ENCODE assay signal across 31 mouse cellular contexts in the genomic region with DNA sequence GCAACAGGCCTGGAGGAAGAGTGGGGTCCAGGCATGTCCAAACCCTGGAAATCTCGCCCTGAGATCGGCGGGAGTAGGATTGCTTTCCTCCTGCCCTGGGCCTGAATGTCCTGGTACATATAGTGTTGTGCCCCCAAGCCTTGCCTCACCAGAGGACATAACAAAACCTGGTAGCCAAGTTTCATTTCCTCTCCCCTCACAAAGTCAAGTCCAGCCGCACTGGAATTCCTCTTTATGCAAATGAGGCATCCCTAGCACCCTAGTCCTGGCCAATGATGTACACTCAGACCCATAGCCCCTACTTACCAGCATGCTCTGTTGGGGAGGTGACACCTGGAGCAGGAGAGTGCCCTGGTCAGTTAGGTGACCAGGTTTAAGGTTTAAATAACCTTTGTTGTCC. TPM values are rescaled to one million over a fixed set of nuclear protein-coding genes. Genes with fewer than 3 reads are reported as not detected.
"Had no signal": no experiment of that assay in that cellular context is flagged by ENCODE, and none has a peak within 500 bp of the region (broad histone marks: within the 10 kb centered on the region; RNA-seq: fewer than 3 reads in every experiment).

No protein-coding gene starts in this region.

- H3K4me2 ChIP-seq: kidney, embryonic 15.5 days; limb, embryonic 13.5 days; liver, embryonic 13.5 days; lung, embryonic 15.5 days; midbrain, embryonic 13.5 days; neural tube, embryonic 13.5 days had no signal

- H3K27ac ChIP-seq: kidney, embryonic 15.5 days; limb, embryonic 10.5 days; limb, embryonic 13.5 days; liver, embryonic 13.5 days; lung, embryonic 15.5 days; midbrain, embryonic 10.5 days; midbrain, embryonic 13.5 days; neural tube, embryonic 13.5 days had no signal

- DNase-seq: kidney, adult 11 months; kidney, adult 8-10 months; kidney, postnatal 14 days; kidney, postnatal 4 days; liver; liver, embryonic 13.5 days; lung, postnatal 10 days; lung, postnatal 36 days; thymus, adult 18-20 months; thymus, postnatal 14 days; thymus, postnatal 4 days had no signal

- ATAC-seq: midbrain, embryonic 13.5 days had no signal

- H3K9me3 ChIP-seq: kidney, embryonic 15.5 days; limb, embryonic 10.5 days; limb, embryonic 13.5 days; liver, embryonic 13.5 days; lung, embryonic 15.5 days; midbrain, embryonic 10.5 days; midbrain, embryonic 13.5 days; neural tube, embryonic 13.5 days had no signal

- H3K9ac ChIP-seq: kidney, embryonic 15.5 days; limb, embryonic 13.5 days; liver, embryonic 13.5 days; lung, embryonic 15.5 days; midbrain, embryonic 13.5 days; neural tube, embryonic 13.5 days had no signal

- H3K36me3 ChIP-seq: kidney, embryonic 15.5 days; limb, embryonic 10.5 days; limb, embryonic 13.5 days; liver, embryonic 13.5 days; lung, embryonic 15.5 days; midbrain, embryonic 10.5 days; midbrain, embryonic 13.5 days; neural tube, embryonic 13.5 days had no signal

- H3K4me3 ChIP-seq: kidney, embryonic 15.5 days; limb, embryonic 10.5 days; limb, embryonic 13.5 days; liver, embryonic 13.5 days; lung, embryonic 15.5 days; midbrain, embryonic 10.5 days; midbrain, embryonic 13.5 days; myocyte; neural tube, embryonic 13.5 days had no signal

RNA-seq across cellular contexts. Expression of gene Gm10160, which starts 0.6 kb away (rescaled TPM):
- total RNA-seq: layer of hippocampus, adult 18-20 months; layer of hippocampus, postnatal 14 days; left cerebral cortex, adult 18-20 months; left cerebral cortex, postnatal 25 days; megakaryocyte progenitor cell, adult 5-6 weeks; midbrain, postnatal 0 days; neutrophil, adult 5-6 weeks had no signal
- polyA plus RNA-seq: kidney, embryonic 15.5 days; limb, embryonic 10.5 days; limb, embryonic 13.5 days; liver, embryonic 13.5 days; liver, embryonic 16.5 days; lung, embryonic 15.5 days; midbrain, embryonic 10.5 days; midbrain, embryonic 13.5 days; midbrain, postnatal 0 days; myocyte; neural tube, embryonic 13.5 days; small intestine, adult 2 months; spleen, adult 2 months; stomach, embryonic 16.5 days; testis, adult 2 months had no signal
